Mouse (Mus musculus): ENCODE measurements at regions not wholly inside any gene's neighbourhood (a gene's known extent, or its start where the extent isn't known, plus 50 kb on each side); places are given as distances from the start of the nearest gene placed in this dataset.

DNA sequence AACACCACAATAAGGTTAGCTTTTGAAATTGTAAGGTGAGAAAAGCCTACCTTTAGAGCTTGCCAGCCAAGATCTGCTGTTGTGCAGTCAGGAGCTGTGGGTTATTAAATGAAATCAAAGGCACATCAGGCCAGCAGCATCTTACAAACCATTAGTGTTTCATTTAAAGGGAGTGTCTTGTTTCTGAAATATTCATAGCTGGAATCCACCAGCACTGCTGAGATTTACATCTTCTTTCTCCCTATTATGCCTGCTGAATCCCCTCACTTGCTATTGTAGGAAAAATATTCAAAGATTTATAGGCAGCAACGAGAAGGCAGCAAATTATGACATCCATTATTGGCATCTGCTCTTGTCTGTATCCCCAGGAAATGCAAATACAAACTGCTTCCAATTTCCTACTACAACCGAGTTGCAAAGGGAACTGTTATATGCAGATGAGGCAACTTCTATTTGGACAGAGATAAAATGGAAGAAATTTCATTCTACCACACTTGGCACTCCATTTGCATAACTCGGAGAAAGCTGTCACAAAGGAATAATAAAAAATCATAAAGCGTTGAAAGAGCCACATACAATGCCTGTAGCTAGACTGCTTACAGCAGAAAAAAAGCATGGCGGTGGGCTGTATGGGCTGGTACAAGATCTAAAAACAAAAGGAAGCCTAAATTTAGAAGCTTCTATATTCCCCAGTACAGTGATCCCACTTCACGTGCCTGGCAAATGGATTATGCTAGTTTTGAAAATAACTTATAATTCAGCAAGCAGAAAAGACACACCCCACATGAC, 60.3 kb upstream of the Prkd1 start:
- Histone ChIP-seq H3K36me3 (no peaks in the 10 kb centered on the region), H3K27ac (no peak overlapping the region), H3K4me3 (replicated peaks) (no peak overlapping the region), H3K4me2 (replicated peaks) (no peak overlapping the region), H3K9ac (no peak overlapping the region), H3K27me3 (replicated peaks) (no peaks in the 10 kb centered on the region), H3K9me3 (no peaks in the 10 kb centered on the region), H3K4me1 (replicated peaks) (no peaks in the 10 kb centered on the region)
- ATAC-seq, result no peak
- WGBS, result 85% methylated on average over 6 of the region's 6 CpGs

DNA sequence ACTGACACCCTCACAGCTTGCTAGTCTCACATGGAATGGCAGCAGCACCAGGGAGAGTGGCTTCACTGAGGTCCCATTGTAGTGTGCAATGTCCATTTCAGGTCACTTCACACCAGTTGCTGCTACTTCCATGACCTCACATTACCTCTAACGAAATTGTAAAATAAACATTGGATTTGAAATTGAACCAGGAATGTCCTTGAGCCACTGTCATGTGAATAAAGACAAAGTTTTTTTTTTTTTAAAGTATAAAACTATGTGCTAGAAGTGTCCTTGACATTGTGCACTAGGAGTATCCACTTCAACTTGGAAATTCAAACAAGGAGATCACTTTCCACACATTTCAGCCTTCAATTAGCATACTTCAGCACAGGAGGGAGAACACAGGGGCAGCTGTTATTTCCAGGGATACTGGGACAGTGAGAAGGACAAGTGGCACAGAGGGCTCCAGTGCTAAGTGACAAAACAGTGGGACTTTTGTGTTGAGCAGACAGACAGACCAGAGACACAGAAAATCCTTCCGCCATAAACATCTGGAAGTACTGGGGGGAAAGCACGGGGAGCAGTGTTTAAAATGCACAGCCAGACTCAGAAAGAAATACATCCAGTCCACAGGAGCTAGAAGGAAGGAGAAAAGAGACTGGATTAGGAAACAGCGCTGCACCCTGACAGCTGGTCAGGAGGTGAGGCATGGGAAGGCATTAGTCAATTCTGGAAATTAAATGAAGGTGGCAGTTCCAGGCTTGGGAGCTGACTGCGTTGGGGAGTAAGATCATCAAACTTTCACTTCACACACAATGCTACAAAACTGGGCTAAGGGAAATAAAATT, 49.9 kb upstream of the Prkd1 start:
- H3K9me3 ChIP-seq, result no peaks in the 10 kb centered on the region
- no peak overlapping the region for H3K4me3 ChIP-seq (replicated peaks)
- H3K36me3 ChIP-seq, result no peaks in the 10 kb centered on the region
- no peak overlapping the region for H3K27ac ChIP-seq
- H3K4me2 ChIP-seq (replicated peaks), result no peak overlapping the region
- no peaks in the 10 kb centered on the region for H3K4me1 ChIP-seq (replicated peaks)
- no peaks in the 10 kb centered on the region for H3K27me3 ChIP-seq (replicated peaks)
- no peak overlapping the region for H3K9ac ChIP-seq
- 44% methylated on average over 5 of the region's 5 CpGs for WGBS
- ATAC-seq, result no peak

Data from intestine, embryonic 15.5 days (tissue).